Mouse (Mus musculus) embryonic facial prominence, embryonic 12.5 days (tissue): Measurements from ENCODE around the gene Tpm3. TPM values are rescaled to one million over a fixed set of nuclear protein-coding genes. Genes with fewer than 3 reads are reported as not detected.

Source experiments
- ATAC-seq: fragments of 200-750 bp; cut with Nextera tagmentation; 2 replicates; pipeline ENCODE4 v1.8.0; 2017; ENCODE audit not compliant: insufficient number of reproducible peaks, insufficient read depth, low FRiP score, low TSS enrichment
- H3K27ac ChIP-seq: fragments of 300-500 bp; sonication (generic); 2 replicates; pipeline ENCODE4 v1.5.1; 2016; ENCODE audit warnings: mild to moderate bottlenecking
- H3K27me3 ChIP-seq: fragments of 300-500 bp; sonication (generic); 2 replicates; pipeline ENCODE4 v1.6.1; 2016; ENCODE audit warnings: mild to moderate bottlenecking, moderate library complexity
- H3K36me3 ChIP-seq: fragments of 300-500 bp; sonication (generic); 2 replicates; pipeline ENCODE4 v1.6.1; 2016; ENCODE audit warnings: mild to moderate bottlenecking
- H3K4me1 ChIP-seq: fragments of 300-500 bp; sonication (generic); 2 replicates; pipeline ENCODE4 v1.6.1; 2016
- H3K4me2 ChIP-seq: fragments of 300-500 bp; sonication (generic); replicated peaks from 2 replicates; pipeline ENCODE4 v1.6.1; 2016; ENCODE audit warnings: mild to moderate bottlenecking, moderate library complexity
- H3K4me3 ChIP-seq: fragments of 300-500 bp; sonication (generic); 2 replicates; pipeline ENCODE4 v1.5.1; 2016; ENCODE audit warnings: mild to moderate bottlenecking
- H3K9ac ChIP-seq: fragments of 300-500 bp; sonication (generic); 2 replicates; pipeline ENCODE4 v1.6.1; 2016; ENCODE audit warnings: mild to moderate bottlenecking, moderate library complexity
- H3K9me3 ChIP-seq: fragments of 300-500 bp; sonication (generic); 2 replicates; pipeline ENCODE4 v1.6.1; 2016; ENCODE audit warnings: mild to moderate bottlenecking, moderate library complexity
- WGBS: fragments of 180-500 bp; shearing (Covaris S2); methylation state at CpG from one replicate; pipeline ENCODE4 v1.1.7; 2016; 5-methylcytosine and 5-hydroxymethylcytosine counted together
- polyA plus RNA-seq: library from polyadenylated mRNA; unstranded; fragments of >200 nt; fragmentation: Nextera tagmentation; extraction: Ambion mirVana; gene quantifications from 2 replicates; pipeline ENCODE4 v1.2.1, GENCODE M21; 2016

The Tpm3 gene
- 517 TPM in 2 replicates for polyA plus RNA-seq

DNA sequence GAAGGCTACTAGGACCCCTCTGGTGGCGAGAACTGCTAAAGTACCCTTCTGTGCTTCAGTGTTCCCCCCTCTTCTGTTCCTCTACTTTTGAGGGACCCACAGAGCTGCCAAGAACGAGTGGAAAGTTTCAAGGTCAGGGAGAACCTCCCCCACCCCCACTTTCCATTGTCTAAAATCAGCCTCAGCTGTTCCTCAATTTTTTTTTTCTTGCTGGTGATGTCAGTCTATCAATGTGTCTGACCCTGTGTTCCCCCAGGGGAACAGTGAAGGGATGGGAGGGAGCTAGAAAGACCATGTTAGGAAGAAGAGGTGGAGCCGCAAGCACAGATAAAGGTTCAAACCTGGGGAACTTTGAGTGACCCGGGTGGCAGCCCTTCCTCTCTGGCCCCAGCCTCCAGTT is at the start of gene Tpm3:
TSS of gene Tpm3 (plus strand) at position 356 of the 400 bp plus-strand sequence.
- Histone ChIP-seq H3K4me1 (peaks cover 5% of the 10 kb centered on the region; the same call in 1 of the 2 replicates), H3K27ac (no peak within 1 kb of the TSS), H3K9me3 (no peaks in the 10 kb centered on the region), H3K36me3 (no peaks in the 10 kb centered on the region), H3K9ac (no peak within 1 kb of the TSS), H3K4me3 (no peak within 1 kb of the TSS), H3K4me2 (no peak within 1 kb of the TSS), H3K27me3 (no peaks in the 10 kb centered on the region)
- WGBS: 71% methylated on average over 4 of the region's 4 CpGs
- no peak for ATAC-seq

DNA sequence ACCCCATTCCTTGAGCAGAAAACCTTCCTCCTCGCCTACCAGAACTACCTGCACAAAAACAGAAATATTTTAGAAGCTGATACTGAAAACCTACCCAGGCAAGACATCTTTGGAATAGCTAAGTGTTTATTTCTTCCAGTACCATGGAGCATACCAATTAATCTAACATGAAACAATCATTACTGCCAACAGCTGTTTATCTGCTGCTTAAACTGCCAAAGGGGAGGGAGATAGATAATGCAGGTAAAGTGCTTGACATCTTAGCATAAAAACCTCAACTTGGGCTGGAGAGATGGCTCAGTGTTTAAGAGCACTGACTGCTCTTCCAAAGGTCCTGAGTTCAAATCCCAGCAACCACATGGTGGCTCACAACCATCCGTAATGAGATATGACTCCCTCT is 37.8 kb upstream of the Tpm3 start:
- no peaks in the 10 kb centered on the region for H3K4me1 ChIP-seq
- H3K36me3 ChIP-seq: peaks cover 69% of the 10 kb centered on the region

DNA sequence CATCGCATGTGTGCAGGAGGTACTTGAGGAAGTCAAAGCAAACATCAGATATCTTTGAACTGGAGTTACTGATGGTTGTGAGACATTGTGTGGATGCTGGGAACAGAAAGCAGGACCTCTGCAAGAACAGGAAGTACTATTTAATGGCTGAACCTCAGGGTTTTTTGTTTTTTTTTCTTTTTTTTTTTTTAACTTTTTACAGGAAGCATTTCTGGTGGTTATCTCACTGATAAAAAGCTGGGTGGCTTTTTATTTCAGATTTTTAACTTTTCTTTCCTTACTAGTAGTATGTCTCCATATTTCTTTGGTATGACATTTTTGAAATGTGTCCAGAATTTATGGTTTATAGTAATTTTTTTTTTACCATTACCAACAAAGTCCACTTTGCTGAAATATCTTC is 36.2 kb upstream of the Tpm3 start:
- H3K9me3 ChIP-seq: no peaks in the 10 kb centered on the region
- no peak overlapping the region for H3K27ac ChIP-seq
- H3K4me3 ChIP-seq: no peak overlapping the region
- no peak overlapping the region for H3K9ac ChIP-seq
- H3K36me3 ChIP-seq: peaks cover 64% of the 10 kb centered on the region
- no peaks in the 10 kb centered on the region for H3K4me1 ChIP-seq
- ATAC-seq: no peak
- H3K4me2 ChIP-seq: no peak overlapping the region
- WGBS: 100% methylated on average over 1 of the region's 1 CpGs
- no peaks in the 10 kb centered on the region for H3K27me3 ChIP-seq

More for the DNA sequence above, 37.8 kb upstream of the Tpm3 start:
- H3K4me2 ChIP-seq: no peak overlapping the region
- no peak overlapping the region for H3K9ac ChIP-seq
- WGBS: 87% methylated on average over 2 of the region's 2 CpGs
- no peaks in the 10 kb centered on the region for H3K9me3 ChIP-seq
- no peaks in the 10 kb centered on the region for H3K27me3 ChIP-seq
- ATAC-seq: no peak
- H3K4me3 ChIP-seq: no peak overlapping the region
- H3K27ac ChIP-seq: no peak overlapping the region

DNA sequence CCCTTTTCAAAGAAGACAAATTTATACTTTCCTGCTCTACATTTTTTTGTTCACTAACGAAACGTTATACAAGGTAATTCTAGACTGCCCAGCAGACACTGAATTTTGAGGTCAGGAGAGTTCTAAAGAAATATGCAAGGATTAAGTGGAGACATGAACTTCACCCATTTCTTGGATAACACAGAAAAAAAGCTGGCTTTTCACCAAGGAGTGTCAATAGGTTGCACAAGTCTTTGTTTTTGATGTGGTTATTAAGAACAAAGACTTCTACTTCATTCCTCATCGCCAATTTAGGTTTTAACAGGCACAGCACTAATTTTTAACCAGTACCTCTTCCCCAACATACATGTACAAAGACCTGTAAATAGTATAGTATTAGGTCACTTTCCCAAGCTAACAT is 22.8 kb upstream of the Tpm3 start:
- Histone ChIP-seq H3K4me1 (peaks cover 21% of the 10 kb centered on the region), H3K4me2 (no peak overlapping the region), H3K36me3 (peaks cover 11% of the 10 kb centered on the region), H3K27ac (no peak overlapping the region), H3K4me3 (no peak overlapping the region), H3K9me3 (no peaks in the 10 kb centered on the region), H3K27me3 (no peaks in the 10 kb centered on the region), H3K9ac (no peak overlapping the region)
- 48% methylated on average over 3 of the region's 3 CpGs for WGBS
- ATAC-seq: no peak

DNA sequence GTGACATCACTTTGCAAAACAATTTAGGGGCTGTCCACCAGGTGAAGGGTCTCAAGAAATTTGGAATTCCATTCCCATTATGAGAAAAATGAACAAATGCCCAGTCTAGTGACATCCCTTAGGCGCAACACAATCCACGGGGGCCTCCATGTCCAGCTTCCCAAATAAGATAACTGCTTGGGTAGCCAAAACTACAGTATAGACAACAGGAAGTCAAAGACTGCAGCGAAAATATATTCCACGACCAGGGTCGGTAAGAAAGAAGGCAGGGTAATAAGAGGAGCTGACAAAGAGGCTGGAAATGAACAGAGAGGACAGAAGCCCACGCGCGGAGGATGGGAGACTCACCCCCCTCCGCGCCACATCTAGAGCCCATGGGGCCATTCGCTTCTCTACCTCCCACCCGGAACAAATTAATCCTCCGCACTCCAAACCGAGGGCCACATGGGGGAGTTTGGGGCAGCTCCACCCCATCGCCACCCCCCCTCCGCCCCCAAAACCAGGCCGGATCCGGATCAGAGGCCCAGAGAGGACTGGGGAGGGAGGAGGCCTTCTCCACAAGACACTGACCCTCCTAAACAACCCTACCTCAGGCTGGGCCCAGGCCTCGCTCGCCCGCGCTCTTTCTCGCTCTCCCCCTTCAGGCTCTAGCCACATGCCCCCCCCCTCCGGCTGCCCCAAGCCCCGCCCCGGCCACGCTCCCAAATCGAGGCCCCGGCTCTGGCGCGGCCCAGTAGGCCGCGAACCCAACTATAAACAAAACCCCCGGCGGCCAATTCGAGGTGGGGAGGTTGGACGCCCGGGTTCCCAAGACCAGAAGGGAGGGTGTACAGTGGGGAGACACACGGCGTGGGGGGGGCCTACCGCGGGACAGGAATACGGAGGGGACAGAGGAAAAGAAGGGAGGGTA is 20.8 kb upstream of the Tpm3 start, which contains the start of gene 4933434E20Rik:
TSS of gene 4933434E20Rik (plus strand) at position 196 of the 910 bp plus-strand sequence.
- under 1% methylated on average over 43 of the region's 43 CpGs for WGBS
- peak within 1 kb of the TSS; percentile 70 for H3K4me2 ChIP-seq

DNA sequence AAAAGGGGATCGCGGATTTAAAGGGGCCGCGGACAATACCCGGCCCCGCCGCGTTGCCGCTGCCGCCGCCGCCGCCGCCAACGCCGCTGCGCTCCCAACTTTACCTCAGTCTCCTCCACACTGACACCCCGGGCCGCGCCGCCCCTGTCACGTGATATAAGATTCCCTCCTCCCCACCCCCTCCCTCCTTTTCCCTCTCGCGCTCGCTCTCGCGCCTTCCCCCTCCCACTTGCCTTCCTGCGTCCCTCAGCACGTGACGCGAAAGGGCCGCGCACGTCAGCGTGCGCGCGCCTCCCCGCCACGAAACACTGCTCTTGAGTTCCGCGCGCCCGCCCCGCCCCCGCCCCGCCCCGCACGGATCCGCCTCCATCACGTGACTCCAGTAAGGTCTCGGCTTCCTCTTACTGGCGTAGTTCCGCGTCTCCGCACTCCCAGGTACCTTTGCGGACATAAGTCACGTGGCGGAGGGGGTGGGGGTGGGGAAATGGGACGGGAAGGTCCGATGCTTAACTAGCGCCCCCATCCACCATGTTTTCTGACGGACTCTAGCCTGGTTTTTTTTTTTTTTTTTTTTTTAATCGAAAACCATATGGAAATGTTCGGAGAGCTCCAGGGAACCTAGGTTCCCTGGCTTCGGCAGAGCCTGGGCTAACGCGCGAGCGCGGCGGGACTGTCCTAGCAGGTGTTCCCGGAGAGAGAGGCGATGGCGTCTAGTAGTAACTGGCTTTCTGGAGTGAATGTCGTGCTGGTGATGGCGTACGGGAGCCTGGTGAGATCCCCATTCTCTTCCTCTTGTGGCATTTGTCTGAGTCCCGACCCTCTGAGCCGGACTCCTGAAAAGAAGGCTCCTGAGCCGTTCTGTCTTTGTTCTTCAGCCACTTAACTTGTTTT is 19.9 kb upstream of the Tpm3 start, which contains the start of gene Ubap2l:
TSS of gene Ubap2l (minus strand) at position 278 of the 891 bp plus-strand sequence.
- 2% methylated on average over 70 of the region's 81 CpGs for WGBS
- ATAC-seq: peak; percentile 87
- H3K36me3 ChIP-seq: peaks cover 25% of the 10 kb centered on the region

More for the DNA sequence above, 20.8 kb upstream of the Tpm3 start, which contains the start of gene 4933434E20Rik:
- Histone ChIP-seq H3K4me3 (peak within 1 kb of the TSS; percentile 89), H3K4me1 (peaks cover 21% of the 10 kb centered on the region), H3K9ac (peak within 1 kb of the TSS; percentile 90), H3K27me3 (no peaks in the 10 kb centered on the region), H3K36me3 (peaks cover 17% of the 10 kb centered on the region), H3K9me3 (no peaks in the 10 kb centered on the region), H3K27ac (peak within 1 kb of the TSS; percentile 98)
- ATAC-seq: peak; percentile 81

DNA sequence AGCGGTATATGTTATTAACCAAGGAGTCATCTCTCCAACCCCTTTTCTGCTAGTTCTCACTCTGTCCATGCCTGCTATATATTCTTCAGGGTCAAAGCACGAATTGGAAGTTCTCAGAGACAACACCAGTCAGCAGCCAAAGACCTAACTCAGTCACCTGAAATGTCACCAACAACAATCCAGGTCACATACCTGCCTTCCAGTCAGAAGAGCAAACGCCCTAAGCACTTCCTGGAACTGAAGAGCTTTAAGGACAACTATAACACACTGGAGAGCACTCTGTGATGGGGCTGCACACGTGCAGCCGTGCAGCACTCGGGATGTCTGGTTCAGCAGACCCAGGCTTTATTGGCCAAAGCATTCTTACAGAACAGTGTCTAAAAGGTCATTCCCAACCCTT is 10.9 kb upstream of the Tpm3 start:
- no peak for ATAC-seq
- no peak overlapping the region for H3K4me3 ChIP-seq
- no peaks in the 10 kb centered on the region for H3K4me1 ChIP-seq
- 92% methylated on average over 6 of the region's 6 CpGs for WGBS
- no peaks in the 10 kb centered on the region for H3K9me3 ChIP-seq
- no peaks in the 10 kb centered on the region for H3K27me3 ChIP-seq
- H3K4me2 ChIP-seq: no peak overlapping the region
- H3K27ac ChIP-seq: no peak overlapping the region
- H3K36me3 ChIP-seq: peaks cover 53% of the 10 kb centered on the region
- H3K9ac ChIP-seq: no peak overlapping the region

More for the DNA sequence above, 19.9 kb upstream of the Tpm3 start, which contains the start of gene Ubap2l:
- Histone ChIP-seq H3K9ac (peak within 1 kb of the TSS; percentile 90), H3K27ac (peak within 1 kb of the TSS; percentile 98), H3K27me3 (no peaks in the 10 kb centered on the region), H3K4me3 (peak within 1 kb of the TSS; percentile 89), H3K4me1 (peaks cover 21% of the 10 kb centered on the region), H3K4me2 (peak within 1 kb of the TSS; percentile 70), H3K9me3 (no peaks in the 10 kb centered on the region)

DNA sequence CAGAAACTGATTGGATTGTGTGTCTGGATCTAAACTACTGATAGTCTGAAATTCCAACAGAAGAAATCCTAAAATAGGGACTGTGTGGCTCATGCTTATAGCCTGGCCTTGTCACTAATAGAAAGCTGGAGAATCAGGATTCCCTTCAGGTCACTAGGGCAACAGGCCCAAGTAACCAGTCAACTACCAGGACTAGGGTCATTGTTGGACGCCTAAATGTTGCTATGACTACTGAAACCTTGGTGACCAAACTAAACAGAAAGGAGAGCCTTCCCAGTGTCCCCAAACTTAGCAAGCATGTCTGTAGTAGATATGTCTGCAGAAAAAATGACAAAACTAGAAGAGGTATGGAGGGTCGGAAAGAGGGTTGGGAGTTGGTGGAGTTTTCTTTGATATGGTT is 9.9 kb upstream of the Tpm3 start:
- Histone ChIP-seq H3K9me3 (no peaks in the 10 kb centered on the region), H3K4me3 (no peak overlapping the region), H3K36me3 (peaks cover 44% of the 10 kb centered on the region), H3K9ac (no peak overlapping the region), H3K4me1 (no peaks in the 10 kb centered on the region), H3K27ac (no peak overlapping the region), H3K4me2 (no peak overlapping the region), H3K27me3 (no peaks in the 10 kb centered on the region)
- no peak for ATAC-seq
- 85% methylated on average over 2 of the region's 2 CpGs for WGBS

DNA sequence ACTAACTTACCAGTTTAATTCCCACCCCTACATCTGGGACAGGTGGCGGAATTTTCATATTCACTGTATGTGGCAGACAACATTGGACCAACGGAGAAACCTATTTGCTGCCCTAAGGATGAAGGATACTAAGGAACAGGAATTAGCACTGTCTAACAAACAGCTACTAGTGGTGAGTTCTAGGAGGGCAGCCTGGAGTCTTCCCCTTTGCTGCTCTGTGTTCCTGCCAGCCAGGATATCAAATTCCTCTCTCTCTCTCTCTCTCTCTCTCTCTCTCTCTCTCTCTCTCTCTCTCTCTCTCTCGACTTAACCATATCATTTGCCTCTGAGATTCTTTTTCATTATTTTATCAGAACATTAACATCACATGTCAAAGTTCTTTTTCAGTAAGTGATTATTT is 8.1 kb upstream of the Tpm3 start:
- 76% methylated on average over 3 of the region's 3 CpGs for WGBS
- H3K4me3 ChIP-seq: no peak overlapping the region
- no peak overlapping the region for H3K27ac ChIP-seq
- no peaks in the 10 kb centered on the region for H3K27me3 ChIP-seq
- no peaks in the 10 kb centered on the region for H3K4me1 ChIP-seq
- no peaks in the 10 kb centered on the region for H3K9me3 ChIP-seq
- H3K9ac ChIP-seq: no peak overlapping the region
- ATAC-seq: no peak
- H3K36me3 ChIP-seq: peaks cover 36% of the 10 kb centered on the region
- no peak overlapping the region for H3K4me2 ChIP-seq

DNA sequence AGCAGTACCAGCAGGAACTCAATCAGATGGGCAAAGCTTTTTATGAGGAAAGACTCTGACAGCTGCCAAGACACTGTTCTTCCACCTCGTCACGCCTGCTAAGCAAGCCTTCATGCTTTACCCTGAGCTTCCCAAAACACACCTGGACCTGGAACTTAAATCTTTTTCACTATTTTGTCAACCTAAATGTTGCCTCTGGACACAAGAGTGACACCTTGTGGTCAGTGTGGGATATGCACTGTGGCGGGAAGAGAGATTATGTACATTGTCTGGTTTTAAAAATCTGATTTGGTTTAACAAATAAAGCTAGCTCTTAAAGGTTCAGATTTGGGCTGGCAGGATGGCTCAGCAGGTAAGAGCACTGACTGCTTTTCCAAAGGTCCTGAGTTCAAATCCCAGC is 6.9 kb upstream of the Tpm3 start:
- H3K9ac ChIP-seq: no peak overlapping the region
- ATAC-seq: no peak
- no peak overlapping the region for H3K4me3 ChIP-seq
- H3K27me3 ChIP-seq: no peaks in the 10 kb centered on the region
- 52% methylated on average over 3 of the region's 3 CpGs for WGBS
- H3K9me3 ChIP-seq: no peaks in the 10 kb centered on the region
- H3K36me3 ChIP-seq: peaks cover 30% of the 10 kb centered on the region
- H3K4me2 ChIP-seq: no peak overlapping the region
- no peaks in the 10 kb centered on the region for H3K4me1 ChIP-seq
- no peak overlapping the region for H3K27ac ChIP-seq

DNA sequence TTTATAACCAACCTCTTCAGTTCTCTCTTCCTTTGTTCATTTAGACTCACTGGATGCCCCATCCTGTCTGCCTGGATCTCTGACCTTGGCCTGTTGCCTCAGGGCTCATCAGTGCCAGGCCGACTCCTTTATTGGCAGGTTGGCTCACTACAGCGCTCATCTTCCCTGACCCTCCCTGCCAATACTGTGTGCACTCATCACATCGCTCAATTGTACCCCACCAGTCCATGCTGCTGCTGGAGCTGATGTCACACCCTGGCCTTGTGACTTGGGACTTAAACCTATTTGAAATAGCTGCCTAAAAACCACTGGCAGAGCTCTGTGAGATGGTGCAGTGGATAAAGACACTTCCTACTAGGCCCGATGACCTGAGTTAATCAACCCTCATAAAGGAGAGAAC is 4.6 kb upstream of the Tpm3 start:
- Histone ChIP-seq H3K4me2 (no peak overlapping the region), H3K9ac (no peak overlapping the region), H3K27ac (no peak overlapping the region), H3K36me3 (peaks cover 10% of the 10 kb centered on the region), H3K4me3 (no peak overlapping the region), H3K9me3 (no peaks in the 10 kb centered on the region), H3K4me1 (no peaks in the 10 kb centered on the region), H3K27me3 (no peaks in the 10 kb centered on the region)
- 86% methylated on average over 4 of the region's 4 CpGs for WGBS
- no peak for ATAC-seq
